Mouse (Mus musculus): ENCODE measurements around the gene Gm10260.

Gene Gm10260

DNA sequence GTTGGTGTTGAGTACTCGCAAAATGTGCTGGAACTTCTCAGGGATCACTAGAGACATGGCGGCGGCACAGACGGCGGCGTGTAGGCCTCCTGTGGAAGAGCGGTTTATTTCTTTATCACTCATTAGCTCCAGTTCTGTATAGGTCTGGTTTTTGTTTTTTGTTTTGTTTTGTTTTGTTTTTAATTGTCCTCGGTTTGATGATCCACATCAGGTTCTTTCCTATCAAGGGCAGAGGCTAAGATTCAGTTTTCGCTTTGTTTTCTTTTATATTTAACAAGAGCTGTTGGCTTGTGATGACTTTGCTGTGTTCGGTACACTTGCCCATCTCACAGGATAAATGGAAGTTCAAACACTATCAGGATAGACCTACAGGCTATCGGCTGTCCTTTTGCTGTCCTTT is at the start of gene Gm10260:
Gm10260 (minus strand) TSS at position 101 of the 400 bp plus-strand sequence.
- no peak for DNase-seq

DNA sequence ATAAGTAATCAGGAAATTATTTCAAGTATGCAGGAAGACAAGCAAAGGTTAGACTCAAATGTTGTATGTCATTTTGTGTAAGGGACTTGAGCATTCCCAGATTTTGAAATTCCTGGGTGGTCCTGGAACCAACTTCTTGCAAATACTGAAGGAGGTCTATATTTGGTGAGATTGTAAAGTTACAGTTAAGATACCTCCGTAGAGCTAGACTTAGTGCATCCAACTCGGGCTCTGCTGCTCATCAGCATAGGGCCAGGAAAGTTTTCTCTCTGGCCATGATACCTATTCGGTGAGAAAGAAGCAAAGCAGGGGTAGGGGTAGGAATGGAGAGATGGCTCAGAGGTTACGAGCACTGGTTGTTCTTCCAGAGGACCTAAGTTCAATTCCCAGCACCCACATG is 49.4 kb upstream of the Gm10260 start:
- no peak for DNase-seq

DNA sequence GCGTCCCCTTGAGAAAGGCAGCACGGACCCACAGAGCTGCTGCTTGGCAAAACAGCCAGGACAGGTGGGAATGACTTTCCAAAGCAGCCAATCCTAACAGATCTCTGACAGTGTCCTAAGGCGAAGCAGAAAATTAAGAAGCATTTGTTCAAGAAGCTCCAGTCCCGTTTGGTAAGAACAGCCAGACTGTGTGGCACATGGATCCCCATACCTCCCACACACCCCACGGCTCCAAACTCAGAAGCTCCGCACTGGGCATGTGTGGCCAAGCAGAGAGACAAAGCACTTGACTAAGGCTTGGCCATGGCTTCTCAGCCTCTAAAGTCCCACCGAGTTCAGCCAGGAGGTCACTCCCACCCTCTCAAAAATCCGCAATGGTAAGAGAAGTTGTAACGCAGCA is 45.5 kb upstream of the Gm10260 start:
- no peak for DNase-seq

DNA sequence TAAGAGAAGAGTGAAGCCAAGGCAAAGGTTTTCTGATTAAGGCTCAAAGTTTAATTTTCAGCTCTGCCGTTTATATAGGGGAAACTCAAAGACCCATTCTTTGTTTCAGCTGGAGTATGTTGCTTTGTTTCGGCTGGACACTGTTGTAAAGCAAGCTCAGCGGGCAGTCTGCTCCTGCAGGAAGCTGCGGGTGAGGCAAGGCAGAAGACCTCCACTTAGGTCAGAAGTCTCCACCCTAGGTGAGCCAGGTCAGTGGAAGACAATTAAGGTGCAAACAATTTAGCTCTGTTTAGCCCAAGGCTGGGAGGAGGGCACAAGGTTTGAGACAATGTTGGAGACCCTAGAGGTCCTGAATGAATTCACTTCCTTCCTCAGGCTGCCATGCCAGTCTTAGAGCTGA is 42.0 kb upstream of the Gm10260 start:
- DNase-seq, result no peak

DNA sequence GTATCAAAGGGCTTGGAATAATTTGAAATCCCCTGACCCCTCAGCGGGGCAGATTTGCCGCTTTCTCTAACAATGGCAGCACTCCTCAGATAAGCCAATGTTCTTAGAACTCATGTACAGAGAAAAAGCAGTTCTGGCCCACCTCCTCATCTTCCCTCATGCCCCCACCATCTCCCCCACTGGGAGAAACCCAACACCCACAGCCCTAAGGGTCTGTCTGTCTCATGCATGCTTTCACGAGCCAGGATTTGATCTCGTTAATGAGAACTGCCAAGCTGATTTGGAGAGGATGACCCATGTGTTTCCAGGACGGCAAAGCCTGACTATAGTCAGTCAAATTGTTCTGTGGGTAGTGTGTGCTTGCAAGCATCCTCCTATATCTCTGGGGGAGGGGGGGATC is 37.0 kb upstream of the Gm10260 start:
- DNase-seq, result no peak

DNA sequence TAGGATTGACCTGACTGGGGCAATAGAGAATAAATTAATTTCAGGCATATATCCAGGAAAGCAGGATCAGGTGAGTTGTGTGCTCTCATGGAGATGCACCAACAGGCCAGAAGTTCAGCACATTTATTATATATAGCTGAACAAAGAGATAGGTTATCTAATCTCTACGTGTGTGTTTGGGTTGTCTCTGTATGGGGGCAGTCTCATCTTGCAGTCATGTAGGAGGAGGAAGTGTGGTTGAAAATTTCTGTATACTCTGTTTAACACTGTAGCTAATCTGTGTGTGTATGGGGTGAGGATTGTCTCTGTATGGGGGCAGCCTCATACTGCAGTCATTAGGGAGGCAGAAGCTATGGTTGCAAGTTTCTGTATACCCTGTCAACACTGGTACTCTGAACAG is 34.3 kb upstream of the Gm10260 start:
- DNase-seq, result no peak

DNA sequence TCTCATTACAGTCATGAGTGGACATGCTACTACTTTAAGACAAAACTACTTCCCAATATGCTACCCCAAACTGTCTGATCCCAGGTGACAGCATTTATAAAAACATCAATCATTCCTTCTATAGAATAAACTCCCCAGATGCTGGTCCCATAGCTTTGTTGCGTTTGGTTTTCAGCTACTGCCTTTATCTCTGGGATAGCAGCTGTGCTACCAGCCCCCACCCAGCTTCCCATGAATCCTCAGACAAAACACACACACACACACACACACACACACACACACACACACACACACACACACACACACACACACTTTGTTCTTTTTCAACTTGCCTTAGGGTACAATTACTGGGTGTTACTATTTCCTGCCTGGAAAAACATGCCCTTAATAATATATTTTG is 33.5 kb upstream of the Gm10260 start:
- no peak for DNase-seq

DNA sequence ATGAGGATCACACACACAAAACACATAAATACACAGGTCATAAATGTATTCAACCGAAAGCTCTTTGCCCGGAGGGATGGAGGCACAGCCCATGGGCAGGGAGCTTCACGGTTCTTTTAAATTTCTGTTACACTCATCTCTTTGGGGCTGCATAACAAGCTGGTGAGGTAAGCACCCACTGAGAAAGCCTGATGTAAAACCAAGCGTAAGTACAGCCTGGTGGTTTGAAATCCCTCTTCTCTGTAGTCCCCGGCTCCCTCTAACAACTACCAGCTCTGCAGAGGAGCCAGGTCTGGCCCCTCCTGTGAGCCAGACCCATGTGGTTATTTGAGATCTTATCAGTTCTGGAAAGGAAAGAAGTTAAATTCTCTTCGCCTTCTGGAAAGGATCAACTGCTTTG is 31.2 kb upstream of the Gm10260 start:
- no peak for DNase-seq

DNA sequence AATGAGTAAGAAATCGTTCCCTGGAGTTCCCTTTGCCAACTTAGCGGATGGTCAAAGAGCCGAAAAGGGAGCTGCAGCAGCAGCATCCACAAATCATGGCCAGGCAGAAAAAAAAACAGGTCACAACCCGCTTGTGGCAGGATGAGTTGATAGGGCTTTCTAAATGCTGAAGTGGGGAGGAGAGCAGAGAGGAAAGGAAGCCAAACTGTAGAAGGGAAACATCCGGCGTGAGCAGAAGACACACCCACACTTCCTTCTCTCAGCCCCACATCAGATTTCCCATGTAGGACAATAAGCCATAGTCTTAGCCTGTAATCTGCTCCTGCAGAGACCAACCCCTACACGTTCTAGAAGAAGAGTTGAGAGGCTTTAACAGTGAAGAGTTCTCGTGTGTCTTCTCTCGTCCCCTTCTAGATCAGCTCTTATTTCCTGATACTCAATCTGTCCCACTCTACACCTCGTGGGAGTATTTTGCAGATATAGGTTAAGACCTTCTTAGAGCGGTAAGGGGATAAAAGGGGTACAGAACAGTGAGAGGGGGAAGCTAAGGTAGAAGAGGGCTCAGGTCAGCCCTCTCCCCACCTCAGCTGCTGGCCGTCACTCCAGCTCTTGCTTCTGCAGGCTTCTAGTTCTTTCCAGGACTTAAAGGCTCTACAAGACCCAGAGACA is 29.5 kb upstream of the Gm10260 start:
- DNase-seq, result no peak

DNA sequence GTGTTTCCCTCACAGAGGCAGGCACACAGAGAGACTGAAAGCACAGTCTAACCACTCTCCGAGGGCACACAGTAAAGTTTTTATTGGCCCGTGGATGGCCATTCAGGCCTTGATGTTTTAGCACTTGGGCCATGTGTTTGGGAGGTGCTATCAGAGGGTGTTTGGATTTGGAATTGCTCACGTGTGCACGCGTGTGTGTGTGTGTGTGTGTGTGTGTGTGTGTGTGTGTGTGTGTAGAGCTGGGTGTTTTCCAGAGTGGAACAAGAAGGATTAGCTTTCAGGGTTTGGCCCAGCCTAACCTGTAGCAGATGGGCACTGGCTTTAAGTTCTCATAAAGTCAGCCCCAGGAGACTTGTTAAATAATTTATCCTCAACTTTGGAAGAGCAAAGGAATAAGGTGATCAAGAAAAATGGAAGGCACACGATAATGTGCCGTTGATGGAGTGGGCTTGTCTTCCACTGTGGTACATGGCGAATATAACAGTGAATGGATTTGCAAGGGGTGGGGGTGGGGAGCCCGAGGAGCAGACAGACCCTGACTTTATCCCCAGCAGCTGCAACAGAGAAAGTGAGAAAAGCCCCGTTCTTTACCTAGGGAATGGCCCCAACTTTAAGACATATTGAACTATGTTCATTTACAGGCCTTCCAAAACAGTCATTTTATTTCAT is 24.9 kb upstream of the Gm10260 start:
- no peak for DNase-seq

DNA sequence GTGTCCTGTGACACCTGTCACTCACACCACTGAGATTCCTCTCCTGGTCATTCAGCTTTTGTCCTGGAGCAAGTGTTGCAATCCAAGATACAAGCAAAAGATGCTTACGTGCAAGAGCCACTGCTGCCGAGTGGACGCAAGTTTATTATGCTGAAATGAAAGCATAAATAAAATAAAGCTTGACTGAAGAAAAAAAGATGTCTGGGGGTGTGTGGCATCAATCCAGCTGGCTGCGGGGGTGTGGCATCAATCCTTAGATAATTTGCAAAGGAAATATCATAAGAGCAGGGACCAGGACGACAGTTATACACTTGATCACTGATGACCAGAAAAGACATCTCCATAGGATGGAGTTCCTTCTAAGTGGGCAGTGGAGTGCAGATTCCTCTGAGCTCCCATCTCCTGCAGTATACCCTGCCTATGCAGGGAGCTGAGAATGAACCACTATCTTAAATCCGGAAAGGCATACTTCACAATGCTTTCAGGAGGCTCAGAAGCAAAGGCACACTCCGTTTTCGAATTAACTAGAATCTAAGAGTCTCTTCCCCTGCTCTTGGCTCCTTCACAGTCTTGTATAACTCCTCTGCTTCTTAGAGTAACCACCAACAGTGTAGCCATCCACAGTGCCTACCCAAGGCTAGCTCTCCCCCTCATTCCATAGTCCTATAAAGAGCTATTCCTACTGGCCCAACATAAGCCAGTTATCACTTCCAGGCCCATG is 23.2 kb upstream of the Gm10260 start:
- no peak for DNase-seq

DNA sequence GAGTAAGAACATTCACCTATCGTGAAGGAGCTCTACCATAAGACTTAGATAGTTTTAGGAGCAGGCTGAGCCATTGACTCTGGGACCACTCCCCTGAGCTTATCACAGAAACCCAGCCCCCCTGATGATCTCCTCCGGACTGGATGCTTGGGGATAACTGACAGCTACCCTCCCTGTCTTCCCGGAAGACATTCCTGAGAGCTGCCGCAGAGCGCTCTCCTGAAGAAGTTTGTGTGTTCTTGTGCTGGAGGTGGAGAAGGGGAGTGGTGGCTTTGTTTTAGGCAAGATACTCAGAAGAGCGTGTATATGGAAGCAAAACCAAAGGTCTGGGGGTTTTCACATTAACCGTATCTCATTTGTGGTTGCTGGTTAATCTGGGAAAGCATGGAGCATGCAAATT is 21.6 kb upstream of the Gm10260 start:
- no peak for DNase-seq

DNA sequence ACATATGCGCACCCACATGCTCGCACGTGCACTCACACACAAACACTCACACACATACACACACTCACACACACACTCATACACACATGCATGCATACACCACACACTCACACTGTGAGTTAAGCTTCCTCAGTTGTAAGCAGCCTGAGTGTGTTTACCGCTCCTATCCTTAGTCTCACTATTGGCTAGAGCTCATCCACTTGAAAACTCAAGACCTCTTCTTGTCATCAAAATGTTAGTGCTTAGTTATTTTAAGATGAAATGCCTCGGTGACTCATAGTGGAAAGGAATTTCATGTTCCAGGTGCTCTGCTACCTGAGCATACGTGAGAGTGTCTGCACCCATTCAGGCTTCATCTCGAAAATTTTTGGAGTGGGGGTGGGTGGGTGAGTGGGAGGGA is 21.2 kb upstream of the Gm10260 start:
- peak; percentile 31 for DNase-seq

DNA sequence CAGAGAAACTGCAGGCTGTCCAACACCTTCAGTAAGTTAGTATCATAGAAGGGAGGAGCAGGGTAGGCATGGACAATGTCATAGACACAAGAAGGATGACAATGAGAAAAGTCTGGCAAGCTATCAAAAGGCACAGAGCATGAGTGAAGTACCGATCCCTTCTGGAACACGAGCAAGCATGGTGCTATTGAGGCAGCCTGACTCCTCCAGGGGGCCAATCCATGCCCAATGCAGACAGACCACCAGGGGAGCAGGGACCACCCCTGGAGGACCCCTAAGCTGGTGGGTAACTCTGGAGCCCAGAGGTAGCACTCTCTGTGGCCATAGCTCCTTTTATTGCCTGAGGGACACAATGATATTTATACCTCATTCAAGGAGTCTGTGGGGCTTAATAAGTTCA is 20.1 kb upstream of the Gm10260 start:
- DNase-seq, result no peak

DNA sequence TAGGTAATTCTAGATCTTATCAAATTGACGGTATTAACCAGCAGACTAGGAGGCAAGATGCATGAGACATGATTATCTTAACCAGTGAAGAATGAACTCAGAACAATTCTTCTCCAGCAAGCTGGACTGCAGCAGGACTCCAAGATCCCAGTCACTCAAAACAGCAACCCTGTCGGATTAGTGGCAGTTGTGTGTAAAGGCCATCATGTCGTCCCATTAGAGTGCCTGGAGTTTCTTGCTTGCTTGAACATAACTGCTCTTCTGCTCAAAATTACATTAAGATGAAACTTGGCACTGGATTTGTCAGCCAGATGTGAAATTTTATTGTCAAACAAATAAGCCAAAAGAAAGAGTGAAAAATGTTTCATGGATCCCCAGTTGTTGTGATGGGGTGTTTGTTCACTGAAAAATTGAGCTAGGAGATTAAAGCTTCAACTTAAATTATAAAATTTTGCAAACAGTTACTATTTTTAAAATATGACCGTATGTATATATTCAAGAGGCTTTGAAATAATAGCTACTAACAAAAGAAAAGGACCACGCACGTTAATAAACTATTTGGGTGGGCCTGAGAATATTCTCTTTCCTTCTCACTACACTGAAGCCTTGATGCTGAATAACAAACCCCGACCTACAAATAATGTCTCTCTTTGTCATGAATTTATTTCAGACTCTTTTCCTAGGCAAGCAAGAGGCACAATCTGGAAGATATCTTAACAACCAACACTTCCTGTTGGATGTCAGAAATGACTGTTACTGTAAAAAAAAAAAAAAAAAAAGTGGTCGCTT is 19.4 kb upstream of the Gm10260 start:
- no peak for DNase-seq

DNA sequence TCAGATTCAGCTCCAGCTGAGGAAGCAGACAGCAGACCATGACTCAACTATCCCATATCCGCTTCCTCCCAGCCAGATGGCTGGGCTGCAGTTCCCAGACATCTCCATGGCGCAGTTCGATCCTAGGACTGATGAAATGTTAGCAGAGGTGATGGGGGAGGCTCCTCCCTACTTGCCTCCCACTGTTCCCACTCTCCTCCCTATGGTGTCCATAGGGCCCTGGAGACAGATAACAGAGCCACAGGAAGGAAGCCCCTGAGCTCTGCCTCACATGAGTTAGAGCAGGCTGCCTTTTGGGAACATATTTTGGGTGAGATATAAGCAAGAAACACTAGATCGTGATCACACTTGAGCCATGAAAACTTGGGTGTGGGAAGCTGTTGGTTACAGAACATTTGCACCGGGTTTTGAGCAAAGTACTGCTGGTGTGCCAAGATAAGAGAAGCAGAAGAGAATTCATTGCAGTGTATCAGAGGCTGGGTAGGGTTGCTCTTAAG is 18.3 kb upstream of the Gm10260 start:
- no peak for DNase-seq

DNA sequence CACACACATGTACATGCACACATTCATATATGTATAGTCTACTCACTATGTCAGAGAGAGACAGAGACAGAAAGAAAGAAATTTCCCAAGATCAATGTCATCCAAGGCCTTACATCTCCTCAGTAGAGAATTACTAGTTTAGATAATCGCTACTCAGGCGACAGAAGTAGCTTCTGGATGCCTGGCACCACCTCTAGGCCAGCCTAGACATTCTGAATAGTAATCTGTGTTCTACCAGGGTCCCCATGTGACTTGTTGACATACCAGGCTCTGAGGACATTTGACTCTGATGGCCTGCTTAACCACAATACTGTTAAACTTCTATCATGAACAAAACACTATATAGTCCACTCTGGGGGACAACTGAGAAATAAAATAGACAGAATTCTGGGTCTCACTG is 17.2 kb upstream of the Gm10260 start:
- no peak for DNase-seq

DNA sequence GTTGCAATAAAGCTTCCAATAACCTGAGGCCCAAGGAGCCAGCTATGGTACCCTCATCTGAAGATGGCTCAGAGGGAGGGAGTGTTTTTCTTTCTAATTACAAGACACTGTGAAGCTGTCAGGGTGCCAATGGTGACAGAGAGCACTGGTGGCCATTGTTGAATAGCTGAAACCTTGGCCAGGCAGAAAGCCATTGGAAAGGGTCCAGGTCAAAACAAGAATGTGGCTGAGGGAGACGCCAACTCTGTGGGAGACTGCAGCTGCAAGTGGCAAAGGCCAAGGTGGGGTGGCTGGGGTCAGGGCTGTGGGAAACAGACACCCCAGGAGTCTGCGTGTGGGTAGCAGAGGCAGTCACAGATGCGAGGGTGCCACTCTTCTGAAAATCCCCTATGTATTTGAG is 16.3 kb upstream of the Gm10260 start:
- DNase-seq, result peak; percentile 84

DNA sequence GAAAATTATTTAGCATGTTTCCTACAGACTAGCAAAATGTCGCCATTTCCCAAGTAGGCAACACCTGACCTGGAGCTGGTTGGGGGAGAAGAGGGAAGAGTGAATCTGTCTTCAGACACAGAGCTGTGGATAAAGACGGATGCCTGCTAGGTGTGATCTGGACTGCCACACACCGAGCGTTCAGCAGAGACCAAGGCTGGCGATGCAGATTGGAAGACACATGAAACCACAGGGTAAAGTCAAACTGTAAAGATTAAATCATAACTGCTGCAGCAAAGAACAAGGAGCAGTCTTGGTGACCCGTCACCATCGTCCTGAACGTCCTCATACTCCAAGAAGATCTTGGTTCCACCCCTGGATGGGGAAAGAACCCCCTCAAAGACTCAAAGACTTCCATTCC is 15.5 kb upstream of the Gm10260 start:
- DNase-seq, result no peak

DNA sequence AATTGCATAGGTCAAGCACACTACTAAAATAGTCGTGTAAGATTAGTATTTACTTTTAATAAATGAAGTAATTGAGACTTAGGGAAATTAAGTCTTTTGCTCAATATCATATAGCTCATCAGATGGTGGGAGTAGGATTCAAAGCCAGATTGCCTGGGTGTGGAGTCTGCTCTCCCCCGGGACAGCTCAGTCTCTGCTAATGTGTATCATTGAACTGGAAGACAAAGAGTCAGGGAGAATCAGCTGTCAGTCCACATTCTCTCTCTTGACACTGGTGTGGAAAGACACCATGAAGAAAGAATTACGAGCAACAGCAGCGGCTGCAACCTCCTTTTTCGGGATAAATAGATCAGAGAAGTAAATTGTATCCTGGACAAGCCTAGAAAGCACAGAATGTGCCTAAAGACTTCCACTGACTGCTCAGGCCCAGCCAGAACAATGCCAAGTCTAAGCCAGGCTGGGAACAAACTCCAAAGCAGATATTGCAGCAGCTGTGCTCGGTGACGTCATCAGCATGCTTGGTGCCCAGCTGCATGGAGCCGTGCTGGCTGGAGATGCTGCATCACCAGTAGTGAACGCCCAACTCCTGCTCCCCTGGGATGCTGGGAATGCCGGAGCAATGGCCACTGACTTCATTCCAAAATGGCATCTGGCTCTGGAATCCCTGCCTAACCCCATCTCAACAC is 14.5 kb upstream of the Gm10260 start:
- DNase-seq, result peak; percentile 53

DNA sequence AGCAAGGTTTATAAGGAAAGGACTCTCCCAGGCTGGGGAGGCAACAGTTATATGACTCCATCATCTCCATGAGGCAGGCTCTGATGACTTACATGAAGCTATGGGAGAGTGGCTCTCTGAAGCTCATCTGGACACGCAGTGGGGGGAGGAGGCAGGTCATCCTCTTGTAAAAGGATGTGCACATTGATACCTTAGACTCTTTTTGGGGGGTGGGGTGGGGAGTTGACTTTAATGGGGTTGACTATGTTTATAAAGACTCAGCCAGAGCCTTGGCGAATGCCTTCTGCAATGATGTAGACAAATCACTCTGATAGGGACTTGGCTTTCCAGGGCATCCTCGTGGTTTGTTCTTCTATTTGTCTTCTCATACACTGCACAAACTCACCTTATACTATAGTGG is 8.8 kb upstream of the Gm10260 start:
- no peak for DNase-seq

DNA sequence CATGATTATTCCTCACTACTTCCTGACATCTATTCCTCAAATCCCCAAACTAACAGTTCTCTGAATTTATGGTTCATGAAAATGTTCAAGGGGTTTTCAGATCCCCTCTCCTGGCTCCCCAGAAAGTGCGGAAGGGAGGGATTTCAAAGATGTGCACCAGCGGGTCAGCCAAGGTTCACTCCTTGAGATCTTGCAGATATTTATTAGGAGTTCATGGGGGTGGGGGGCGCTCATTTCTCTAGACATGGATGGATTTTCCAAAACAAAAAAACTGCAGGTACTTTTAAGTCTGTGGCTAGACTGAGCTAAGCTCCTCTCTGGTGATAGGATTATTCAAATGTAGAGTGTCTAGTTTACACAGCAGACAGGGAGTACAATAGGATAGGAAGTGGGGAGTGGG is 8.4 kb upstream of the Gm10260 start:
- no peak for DNase-seq

Measured in lung, postnatal 10 days (tissue).